Mouse (Mus musculus): ENCODE results near the gene Plcb1.

The Plcb1 gene

DNA sequence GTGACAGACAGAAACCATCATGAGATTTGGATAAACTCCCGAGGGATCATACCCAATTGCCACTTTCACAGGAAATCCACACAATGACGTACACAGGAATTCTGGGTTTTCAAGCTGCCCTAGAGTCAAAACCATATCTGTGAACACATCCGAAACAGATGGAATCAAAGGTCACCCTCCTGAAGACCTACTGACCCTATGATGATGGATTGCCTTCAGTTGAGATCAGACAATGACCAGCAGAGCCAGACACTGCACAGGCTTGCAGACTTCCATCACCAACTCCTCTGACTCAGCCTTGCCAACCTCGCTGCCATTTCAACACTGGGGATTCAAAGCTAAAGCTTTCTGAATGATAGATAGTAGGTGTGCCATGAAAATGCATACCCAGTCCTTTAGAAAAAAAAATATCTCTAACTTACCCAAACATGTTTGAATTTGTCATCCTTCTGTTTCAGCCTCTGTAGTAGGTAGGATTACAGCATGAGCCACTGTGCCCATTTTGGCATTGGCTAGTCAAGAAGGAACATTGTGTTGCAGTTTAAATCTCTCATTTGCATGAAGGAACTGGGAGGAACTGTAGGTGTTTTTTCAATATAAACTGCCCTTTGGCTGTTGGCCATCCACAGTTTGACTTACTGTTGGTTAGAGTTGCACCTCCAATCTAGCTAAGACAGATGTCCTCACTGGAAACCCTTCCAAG, 429.0 kb downstream of the Plcb1 start:
- no peak for DNase-seq

DNA sequence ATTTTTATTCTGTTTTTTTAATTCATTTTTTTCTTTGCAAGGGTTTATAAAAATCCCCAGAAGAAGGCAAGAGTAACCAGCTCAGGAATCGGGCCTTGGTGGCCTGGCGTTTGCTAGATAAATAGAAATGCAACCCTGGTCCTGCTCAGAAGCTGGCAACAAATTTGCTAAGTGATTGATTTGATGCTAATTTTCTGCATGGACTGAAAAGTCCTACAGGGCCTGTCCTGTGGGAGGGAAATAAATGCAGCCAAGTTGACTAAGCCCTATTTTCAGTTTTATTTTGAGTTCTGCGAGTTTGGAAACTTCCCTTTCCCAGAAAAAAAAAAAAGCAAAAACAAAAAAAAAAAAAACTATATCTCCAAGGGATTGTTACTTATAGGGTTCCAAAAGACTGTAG, 433.5 kb downstream of the Plcb1 start:
- DNase-seq: no peak

DNA sequence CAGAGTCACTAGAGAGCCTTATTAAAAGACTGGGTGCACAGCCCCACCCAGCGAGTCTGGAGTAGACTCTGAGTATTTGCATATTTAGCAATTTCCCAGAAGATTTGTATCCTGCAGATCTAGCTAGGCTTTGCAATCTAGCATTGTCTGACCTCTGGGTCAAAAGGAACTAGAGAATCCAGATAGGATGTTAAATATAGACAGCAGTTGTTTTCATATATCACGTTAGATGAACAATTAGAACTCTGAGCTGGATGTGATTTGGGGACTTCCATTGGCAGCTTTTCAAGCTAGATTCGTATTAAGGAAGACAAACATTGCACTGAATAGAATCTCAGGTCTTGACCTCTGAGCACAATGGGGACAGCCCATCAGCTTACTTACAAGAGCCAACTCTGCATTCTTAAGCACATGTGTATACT, 439.7 kb downstream of the Plcb1 start:
- no peak for DNase-seq

DNA sequence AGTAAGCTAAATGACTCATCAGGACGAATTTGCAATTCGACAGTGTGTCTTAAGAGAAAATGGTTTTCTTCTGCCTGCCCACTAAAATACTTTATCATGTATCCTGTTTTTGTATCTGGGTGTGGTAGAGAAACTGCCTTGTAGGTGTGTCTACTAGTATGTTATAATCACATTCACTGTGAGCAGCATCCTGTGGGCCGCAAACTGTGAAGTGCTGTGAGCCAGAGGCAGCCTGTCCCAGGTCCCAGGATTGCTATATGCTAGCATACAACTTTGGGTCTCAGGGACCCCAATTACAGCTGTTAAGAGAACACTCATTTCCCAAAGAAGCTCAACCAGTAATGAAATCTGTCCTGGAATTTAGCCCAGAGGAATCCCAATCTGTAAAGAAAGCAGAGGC, 444.4 kb downstream of the Plcb1 start:
- no peak for DNase-seq

DNA sequence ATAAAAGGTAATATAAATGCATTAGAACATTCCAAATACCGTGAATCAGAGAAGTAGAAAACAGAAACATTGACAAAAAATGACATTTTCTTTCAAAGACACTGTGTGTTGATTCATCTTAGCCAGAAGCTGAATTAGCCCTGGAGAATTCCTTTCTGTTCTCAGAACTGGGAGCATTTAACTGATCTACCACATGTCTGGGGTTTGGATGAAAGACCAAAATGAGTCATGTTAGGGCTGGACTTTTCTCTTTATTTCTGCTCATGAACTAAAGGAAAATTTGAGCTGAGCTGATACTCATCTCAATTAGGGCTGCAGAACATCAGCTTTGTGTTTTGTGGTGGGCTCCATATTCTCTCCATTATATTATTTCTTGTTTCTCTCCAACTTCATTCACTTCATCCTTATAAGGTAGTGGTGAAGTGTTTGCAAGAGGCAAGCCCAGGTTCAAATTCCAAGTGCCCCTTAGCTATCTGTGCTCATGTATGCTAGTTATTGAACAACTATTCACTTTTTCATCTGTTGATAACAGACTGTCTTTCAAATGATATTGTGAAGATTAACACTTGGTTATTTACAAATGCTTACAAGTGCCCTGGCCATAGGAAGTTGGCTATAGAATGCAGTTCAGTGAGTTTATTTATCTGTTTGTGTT, 456.9 kb downstream of the Plcb1 start:
- DNase-seq: no peak

DNA sequence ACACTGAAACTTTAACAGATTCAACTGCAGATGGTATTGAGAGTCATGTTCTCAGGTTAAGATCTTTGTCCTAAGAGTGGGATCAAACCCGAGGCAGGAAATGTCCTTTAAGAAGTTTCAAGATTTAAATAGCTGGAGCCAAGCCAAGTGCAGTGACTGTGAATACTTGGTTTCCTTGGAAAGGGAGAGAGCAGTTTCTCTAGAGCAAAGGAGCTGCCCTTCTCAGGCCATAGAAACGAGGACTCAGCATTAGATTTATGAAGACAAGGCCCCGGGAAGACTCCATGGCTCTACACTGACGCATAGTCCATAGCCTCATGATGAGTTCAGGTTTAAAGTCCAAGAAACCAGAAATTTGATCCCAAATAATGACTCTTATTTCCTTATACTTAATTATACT, 457.9 kb downstream of the Plcb1 start:
- DNase-seq: no peak

DNA sequence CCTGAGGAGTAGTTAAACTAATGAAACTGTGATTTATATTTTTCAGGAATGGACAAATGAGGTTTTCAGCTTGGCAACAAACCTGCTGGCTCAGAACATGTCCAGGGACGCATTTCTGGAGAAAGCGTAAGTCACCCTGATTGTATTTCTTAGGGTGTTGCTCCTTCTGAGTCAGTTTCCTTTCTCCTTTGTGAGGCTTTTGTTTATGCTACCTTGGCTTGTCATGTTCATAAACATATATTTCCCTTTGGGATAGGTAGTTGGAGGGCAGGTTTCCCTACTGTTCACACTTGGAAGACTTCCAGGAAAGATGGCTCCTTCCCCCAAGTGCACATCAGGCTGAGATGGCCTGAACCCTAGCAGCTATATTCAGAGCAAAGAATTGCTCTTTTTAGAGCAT, 464.1 kb downstream of the Plcb1 start:
- no peak for DNase-seq

DNA sequence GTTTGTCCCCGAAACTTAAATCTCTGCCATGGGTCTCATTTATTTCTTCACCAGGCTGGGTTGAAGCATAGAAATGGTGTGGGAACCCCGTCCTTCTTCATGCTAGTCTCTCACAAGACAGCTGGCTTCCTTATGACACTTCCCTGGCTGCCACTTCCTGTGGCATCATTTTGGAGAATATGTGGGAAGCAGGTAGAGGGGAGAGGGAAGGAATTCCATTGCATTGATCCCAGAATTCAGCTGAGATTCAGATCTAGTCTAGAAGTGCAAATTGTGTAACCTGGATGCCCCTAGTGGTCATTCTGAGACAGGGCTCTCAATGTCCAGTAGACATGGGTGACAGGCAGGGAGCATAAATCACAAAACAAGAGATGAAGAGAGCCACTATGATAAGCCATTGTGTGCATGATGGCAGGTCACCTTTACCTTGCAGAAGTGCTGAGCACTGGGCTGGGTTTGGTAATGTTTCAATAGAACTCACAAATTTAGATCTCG, 466.0 kb downstream of the Plcb1 start:
- DNase-seq: peak; percentile 8 to 36

DNA sequence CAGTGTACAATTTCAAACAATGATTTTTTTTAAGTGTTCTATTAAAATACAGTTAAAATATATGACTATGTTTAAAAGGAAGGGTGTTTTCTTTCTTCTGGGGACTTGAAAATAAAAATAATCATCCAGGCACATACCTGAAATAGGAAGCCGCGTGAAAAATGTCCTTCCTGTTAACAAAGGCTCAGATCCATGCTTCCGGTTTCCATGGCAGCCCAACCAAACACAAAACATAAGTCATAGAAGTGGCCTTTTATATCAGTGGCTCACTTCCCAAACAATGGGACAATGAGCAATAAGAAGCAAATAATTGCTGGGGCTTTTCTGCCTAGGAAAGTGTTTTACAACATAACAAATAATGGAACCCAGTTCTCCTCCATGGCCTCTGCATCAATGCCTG, 473.3 kb downstream of the Plcb1 start:
- DNase-seq: no peak

DNA sequence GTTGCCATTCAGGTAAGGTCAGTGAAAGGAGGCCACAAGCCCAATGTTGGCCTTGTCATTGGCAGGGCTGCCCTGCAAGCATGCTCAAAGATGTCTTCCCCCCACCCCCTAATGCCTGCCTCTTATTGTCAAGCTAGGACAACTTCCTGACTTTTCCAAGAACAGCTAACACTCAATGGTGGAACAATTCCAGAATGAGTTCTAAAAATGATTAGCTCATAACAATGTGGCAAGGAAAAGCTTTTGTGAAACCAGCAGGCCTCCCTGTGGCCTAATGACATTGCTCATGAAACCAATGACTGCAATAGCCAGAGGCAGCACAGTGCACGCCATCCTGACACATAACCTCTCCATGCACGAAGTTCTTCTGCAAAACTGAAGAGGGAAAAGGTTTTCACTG, 478.1 kb downstream of the Plcb1 start:
- no peak for DNase-seq

DNA sequence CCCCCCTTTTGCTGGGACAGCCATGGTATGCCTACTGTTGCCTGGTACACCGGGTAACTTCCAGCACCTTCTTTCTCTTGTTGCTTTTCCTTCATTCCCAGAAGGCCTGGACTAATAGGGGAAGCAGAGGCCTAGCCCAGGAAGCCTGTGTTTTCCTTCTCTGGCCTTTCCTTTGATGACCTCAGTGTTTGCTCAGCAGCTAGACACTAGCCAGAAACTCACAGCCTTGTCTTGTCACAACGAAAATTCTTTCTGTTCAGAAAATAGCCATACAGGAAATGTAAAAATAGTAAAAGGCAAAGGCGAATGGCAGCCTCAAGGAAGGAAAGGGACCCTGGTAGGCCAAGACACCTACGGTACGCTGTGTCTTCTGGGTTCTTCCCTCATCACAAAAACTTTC, 489.1 kb downstream of the Plcb1 start:
- DNase-seq: no peak

DNA sequence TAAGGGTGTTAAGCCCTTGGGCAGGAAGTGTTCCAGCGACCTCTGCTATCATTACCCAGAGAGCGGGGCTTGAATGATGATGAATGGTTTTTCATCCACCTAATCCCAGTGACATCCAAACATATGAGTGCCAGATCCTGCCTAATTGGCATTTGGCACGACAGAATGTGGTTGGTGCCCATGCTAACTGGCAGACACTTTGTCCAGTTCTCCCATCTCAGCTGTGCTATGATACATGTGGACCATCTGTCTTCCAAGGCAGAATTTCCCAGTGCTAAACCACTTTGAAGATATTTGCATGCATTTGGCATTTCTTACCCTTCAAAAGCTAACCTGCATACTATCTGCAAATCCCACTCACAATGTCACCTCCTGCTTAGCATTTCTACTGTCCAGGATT, 492.6 kb downstream of the Plcb1 start:
- DNase-seq: peak; percentile 20 to 30

DNA sequence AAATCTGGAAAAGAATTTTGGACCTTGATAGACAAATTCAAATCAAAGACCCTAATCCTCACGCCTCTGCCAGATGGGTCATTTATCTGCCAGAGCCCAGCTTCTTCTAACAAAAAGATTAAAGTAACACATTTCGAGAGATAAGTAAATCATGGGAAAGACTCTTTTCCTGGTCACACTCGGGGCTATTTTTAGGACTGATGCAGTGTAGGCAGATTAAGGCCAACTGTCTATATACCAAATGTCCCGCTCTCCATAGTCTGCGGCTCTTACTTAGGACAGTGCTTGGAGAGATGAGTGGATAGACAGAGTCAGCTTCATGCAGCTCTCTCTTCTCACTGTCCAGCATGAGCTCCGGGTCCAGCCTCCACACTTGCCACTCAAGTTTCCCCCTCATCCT, 493.2 kb downstream of the Plcb1 start:
- DNase-seq: no peak

DNA sequence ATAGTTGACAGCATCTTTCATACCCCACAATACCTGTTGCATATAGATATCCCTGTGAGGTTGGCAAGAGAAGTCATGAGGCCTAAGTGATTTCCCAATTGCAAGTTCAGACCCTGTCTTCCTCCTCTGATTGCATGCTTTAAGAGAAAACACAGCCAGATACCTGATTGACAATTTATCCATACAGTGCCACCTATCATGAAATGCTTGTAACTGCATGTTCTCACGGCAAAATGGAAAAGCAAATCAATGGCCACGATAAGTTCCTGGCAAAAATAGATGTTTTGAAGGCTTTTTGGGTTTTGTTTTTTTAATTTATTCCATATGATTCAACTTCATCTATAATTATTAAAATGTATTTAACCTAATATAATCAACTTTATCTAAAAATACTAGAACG, 497.9 kb downstream of the Plcb1 start:
- no peak for DNase-seq

DNA sequence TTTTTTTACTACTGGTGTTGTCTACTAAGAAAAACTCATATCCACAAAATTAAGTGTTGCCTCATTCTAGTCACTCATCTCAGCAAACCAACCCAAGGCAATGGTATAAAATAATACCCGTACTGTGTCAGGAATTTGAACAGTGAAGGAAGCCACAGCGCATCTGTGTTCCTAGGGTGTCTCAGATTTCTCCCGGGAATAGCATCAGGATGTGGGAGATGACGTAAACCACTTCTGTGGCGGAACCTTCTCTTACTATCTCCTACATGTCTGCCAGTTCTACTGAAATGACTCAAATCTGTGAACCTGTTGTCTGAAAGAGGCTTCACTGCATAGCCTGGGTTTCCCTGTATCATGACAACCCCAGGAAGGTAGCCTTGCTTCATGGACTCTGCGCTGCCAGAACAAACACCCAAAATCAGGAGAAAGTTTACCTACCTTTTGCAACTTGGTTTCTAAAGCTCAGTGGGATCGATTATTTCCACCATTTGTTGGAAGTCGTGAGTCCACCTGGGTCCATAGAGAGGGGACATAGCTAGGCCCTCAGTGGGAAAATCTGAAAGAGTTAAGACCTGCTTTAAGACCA, 510.4 kb downstream of the Plcb1 start:
- DNase-seq: no peak

DNA sequence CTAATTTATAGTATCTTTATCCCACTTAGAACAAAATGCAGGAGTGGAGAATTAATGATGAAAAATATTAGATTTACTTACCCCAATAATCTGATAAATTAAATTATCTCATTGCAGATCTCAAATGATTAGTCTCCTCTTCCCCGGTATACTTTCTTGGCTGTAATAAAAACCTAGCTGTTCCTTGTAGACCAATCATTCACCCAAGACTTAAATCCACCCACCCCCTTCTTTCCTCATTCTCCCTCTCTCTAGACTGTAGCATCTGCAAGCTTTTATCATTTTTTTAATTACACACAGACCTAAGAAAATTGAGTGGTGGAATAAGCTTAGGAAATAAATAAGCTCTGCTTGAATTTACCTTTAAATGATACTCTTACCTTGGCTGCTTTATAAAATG, 514.6 kb downstream of the Plcb1 start:
- DNase-seq: no peak

DNA sequence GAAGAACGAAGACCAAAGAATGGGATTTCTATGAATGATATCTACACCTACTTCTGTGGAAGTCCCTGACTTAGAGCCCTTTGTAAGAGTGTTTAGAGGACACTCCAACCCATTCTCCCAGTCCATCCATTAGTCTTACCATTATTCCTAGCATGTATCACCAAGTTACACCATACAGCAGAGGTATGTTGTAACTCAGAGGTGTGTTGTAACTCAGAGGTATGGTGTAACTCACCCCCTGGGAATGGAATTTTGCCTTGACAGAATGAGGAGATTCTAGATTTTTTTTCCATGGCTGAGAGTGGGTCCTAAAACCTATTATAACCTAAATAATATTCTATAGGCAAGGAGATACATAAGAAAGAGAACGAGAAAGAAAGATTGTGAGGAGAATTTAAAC, 516.6 kb downstream of the Plcb1 start:
- DNase-seq: no peak

DNA sequence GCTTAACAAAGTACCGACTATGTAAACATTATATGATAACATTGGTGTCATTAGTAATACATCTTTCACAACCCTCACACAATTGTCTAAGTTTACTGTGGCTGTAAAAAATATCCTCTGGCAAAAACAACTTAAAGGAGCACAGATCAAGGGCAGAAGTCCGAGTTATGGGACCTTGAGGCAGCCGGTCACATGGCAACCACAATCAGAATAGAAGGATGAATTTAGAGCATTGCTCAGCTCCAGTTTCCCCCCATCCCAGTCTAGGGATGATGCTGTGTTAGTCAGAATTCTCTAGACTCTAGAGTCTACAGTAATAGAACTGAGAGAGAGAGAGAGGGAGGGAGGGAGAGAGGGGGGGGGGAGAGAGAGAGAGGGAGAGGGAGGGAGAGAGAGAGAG, 519.3 kb downstream of the Plcb1 start:
- no peak for DNase-seq

DNA sequence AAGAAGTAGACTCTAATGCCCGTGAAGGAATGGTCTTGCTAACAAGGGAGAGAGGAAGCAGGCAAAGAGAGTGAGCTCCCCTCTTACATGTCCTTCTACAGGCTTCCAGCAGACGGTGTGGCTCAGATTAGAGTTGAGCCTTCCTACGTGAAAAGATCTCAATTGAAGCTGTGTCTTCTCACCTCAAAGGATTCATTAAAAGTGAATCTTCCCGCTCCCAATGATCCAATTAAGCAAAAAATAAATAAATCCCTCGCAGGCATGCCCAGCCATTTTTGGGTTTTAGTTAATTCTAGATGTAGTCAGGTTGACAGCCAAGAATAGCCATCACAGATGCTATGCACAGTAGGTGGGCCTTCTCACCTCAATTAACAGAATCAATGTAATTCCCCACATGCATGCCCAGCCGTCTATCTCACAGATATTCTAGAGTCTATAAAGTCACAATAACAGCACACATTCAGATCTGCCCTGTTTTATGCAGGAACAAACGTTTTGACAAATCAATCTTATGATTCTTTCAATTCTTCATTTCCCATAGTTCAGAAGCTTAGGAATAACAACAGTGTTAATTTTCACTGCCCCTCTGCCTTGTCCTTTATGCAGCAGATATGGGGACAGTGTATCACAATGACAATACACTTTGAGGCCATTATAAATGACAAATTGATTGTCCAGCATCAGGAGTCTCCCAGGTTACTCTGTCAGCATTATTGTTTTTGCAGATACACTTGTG, 520.0 kb downstream of the Plcb1 start:
- DNase-seq: peak; percentile 81 to 87

DNA sequence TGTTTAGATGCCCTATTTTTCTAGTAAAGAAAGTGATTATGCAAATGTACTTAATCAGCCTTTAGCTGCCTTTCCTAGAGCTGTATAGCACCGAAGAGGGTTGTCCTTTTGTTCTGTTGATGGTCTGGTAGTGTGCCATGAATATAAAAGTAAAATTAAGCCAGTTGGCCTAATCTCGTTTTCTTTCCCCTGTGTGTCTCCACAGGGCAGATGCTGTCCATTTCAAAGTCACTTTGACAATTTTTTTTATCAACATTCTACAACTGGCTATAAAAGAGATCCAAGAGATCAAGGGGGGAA, 520.6 kb downstream of the Plcb1 start:
- DNase-seq: no peak

DNA sequence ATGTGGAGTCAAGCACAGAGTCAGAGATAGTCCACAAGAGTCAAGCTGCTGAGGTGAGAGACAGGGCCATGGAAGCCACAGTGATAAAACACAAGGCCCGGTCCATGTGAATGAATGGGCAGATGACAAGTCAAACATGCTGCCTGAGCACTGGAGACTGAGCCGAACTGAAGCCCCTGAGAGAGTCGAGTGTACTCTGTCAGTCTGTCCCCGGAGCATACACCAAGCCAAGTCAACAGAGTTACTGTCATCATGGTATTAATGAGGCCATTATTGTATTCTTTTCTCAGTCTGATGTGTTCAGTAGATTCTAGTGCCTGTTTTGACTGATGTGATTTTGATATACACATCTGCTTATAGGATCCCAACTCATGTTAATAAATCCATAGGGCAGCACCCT, 521.9 kb downstream of the Plcb1 start:
- no peak for DNase-seq

DNA sequence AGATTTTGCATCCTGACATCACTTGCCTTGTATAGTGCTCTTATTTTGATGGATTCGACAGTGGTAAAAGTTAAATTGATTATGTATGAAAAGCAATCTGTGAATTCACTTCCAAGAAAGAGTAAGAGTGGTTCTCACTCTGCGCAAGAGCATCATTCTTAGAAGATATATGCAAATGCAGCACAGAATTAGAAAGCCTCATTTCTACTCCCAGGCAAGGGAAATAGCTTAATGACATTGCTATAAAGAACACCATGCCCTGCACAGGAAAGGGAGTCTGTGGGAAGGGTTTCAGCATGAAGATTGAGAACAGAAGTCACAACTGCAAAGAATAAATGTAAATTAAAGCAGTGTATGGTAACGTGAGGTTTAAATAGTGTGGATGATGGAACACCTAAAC, 530.1 kb downstream of the Plcb1 start:
- DNase-seq: no peak

DNA sequence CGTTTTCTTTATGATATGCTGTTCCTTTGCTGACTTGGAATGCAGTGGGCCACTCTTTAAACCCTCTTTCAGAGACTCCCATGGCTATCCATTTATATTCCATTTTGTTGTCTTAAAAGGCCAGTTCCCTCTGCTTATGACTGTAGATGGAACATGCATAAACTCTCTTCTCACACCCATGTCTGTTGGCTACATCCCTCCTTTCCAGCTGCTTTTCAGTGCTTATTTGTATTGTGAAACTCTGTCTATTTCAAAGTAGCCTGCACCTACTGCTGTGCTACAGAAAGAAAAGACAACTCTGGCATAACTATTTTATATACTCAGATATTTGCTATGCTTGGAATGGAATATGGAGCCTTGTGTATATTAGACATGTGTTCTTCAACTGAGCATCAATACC, 532.3 kb downstream of the Plcb1 start:
- DNase-seq: no peak

Data from cerebellum, adult 18-20 months (tissue).